In the genomic region with DNA sequence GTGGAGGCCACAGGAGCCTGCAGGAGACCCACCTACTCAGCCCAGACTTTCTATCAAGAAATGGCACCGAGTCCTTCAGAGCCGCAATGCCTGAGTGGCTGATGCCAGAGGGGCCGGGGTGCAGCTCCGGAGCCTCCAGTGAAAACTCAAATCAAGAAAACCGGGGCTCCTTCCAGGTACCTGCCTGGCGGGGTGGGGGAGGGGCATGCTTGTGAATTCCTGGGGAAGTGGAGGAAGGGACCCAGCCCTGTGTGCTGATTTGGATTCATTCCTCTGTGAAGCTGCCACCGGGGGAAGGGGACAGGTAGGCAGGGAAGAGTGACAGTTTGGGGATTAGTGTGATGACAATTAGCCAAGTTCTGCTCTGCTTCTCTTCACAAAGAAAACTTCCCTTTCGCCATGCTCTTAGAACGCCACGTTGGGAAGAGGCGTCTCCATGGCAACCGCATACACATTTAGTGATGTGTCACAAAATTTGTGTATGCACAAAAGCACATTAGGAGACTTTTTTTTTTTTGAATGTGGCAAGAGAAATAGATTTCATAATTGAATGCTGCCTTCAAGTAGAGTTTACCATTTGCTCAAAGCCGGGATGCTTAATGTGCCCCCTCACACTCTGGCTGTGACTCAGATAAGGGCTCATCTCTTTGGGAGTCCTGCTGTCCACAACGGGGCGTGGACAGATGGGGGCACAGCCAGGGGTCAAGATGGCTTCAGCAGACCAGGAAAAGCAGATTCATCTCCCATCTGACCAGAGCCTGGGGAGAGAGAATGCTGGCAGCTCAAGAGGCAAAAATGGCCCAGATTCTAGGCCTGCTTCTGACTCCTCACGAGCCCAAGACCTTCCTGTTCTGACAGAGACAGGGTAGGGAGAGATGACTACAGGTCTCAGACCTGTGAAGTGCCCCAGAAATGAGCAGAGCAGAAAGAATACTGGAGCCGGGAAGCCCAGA, we compare ENCODE assay signal across 8 mouse cellular contexts. TPM values are rescaled to one million over a fixed set of nuclear protein-coding genes. Genes with fewer than 3 reads are reported as not detected.
DNase-seq lines count a peak whose midpoint lies in the region; ATAC-seq and TF ChIP-seq lines count a peak whose summit lies in the region.

No protein-coding gene starts in this region.

- no peak overlapping the region for H3K4me2 ChIP-seq in hindbrain, embryonic 12.5 days (replicated peaks)

- 31% methylated on average over 17 of the region's 17 CpGs for WGBS in hindbrain, embryonic 10.5 days
- WGBS in hindbrain, embryonic 12.5 days, result 34% methylated on average over 17 of the region's 17 CpGs
- WGBS in kidney, adult 2 months, result 66% methylated on average over 17 of the region's 17 CpGs

- DNase-seq in hindbrain, embryonic 10.5 days (ENCODE audit: low spot score), result peak; percentile 41
- DNase-seq in cerebellum, adult 11-12 months, result peak; percentile 93
- peak; percentile 48 to 65 for DNase-seq in frontal cortex, postnatal 36 days (ENCODE audit: low spot score in 2 of 2)
- DNase-seq in right cerebral cortex, adult 2 months (ENCODE audit: low spot score in 2 of 2), result peak; percentile 66 to 76
- DNase-seq in gastrocnemius, postnatal 4 days (ENCODE audit: low spot score in 2 of 2), result no peak
- DNase-seq in yolk sac, embryonic 10.5 days (ENCODE audit: low spot score), result no peak
- DNase-seq in kidney, adult 2 months, result no peak

- no peak for TF ChIP-seq POLR2A in kidney, adult 2 months (IDR thresholded peaks at IDR 0.05; ENCODE audit: low read depth, low read length)

- no peak for ATAC-seq in hindbrain, embryonic 12.5 days (ENCODE audit: low FRiP score)

- peaks cover 66% of the 10 kb centered on the region for H3K4me1 ChIP-seq in hindbrain, embryonic 10.5 days (replicated peaks)
- peaks cover 21% of the 10 kb centered on the region for H3K4me1 ChIP-seq in hindbrain, embryonic 12.5 days
- H3K4me1 ChIP-seq in kidney, adult 2 months (ENCODE audit: control insufficient read depth, insufficient read depth, low read length), result peaks cover 1% of the 10 kb centered on the region; the same call in 1 of the 2 replicates

- H3K9ac ChIP-seq in hindbrain, embryonic 12.5 days, result no peak overlapping the region

- no peaks in the 10 kb centered on the region for H3K36me3 ChIP-seq in hindbrain, embryonic 10.5 days
- H3K36me3 ChIP-seq in hindbrain, embryonic 12.5 days, result no peaks in the 10 kb centered on the region
- no peaks in the 10 kb centered on the region for H3K36me3 ChIP-seq in kidney, adult 2 months (ENCODE audit: control insufficient read depth, insufficient read depth, low read length)

- H3K27me3 ChIP-seq in hindbrain, embryonic 10.5 days (ENCODE audit: insufficient read depth, poor library complexity, severe bottlenecking), result peaks cover 40% of the 10 kb centered on the region
- peaks cover 4% of the 10 kb centered on the region; the same call in 1 of the 2 replicates for H3K27me3 ChIP-seq in hindbrain, embryonic 12.5 days
- no peaks in the 10 kb centered on the region for H3K27me3 ChIP-seq in kidney, adult 2 months (replicated peaks; ENCODE audit: control insufficient read depth, insufficient read depth, low read length)

- no peak for TF ChIP-seq CTCF in kidney, adult 2 months (conservative IDR thresholded peaks at IDR 0.05; ENCODE audit: insufficient read depth, insufficient read length, low read depth, low read length)

- H3K9me3 ChIP-seq in hindbrain, embryonic 10.5 days, result no peaks in the 10 kb centered on the region
- no peaks in the 10 kb centered on the region for H3K9me3 ChIP-seq in hindbrain, embryonic 12.5 days (replicated peaks)

- H3K4me3 ChIP-seq in hindbrain, embryonic 10.5 days, result no peak overlapping the region
- no peak overlapping the region for H3K4me3 ChIP-seq in hindbrain, embryonic 12.5 days
- no peak overlapping the region for H3K4me3 ChIP-seq in kidney, adult 2 months (ENCODE audit: insufficient read depth, low read depth, low read length)

- H3K27ac ChIP-seq in hindbrain, embryonic 10.5 days, result peak overlapping the region; percentile 63
- H3K27ac ChIP-seq in hindbrain, embryonic 12.5 days, result no peak overlapping the region
- H3K27ac ChIP-seq in kidney, adult 2 months (ENCODE audit: insufficient read depth, low read depth, low read length), result no peak overlapping the region

RNA-seq across cellular contexts. Expression of gene Man1c1, which starts 26.3 kb away (rescaled TPM):
- 3.7 and 4.1 TPM in 2 replicates for polyA plus RNA-seq in hindbrain, embryonic 10.5 days (2016; fragmentation: Nextera tagmentation; extraction: Ambion mirVana)
- 6.4 and 7.4 TPM in 2 replicates for polyA plus RNA-seq in hindbrain, embryonic 12.5 days (2016; fragmentation: Nextera tagmentation; extraction: Ambion mirVana)
- 10 to 100 TPM; 16.7 to 17.9 TPM for total RNA-seq in gastrocnemius, postnatal 4 days (2021)
- 4.6 and 4.7 TPM in 2 replicates for polyA plus RNA-seq in kidney, adult 2 months (2012; rRNA removed)

Comparison
In these comparisons a context has a peak if more than half of its experiments do, and no peak if none do; other contexts are left out.
1. DNase-seq: peak in hindbrain, embryonic 10.5 days (single experiment), cerebellum, adult 11-12 months (single experiment), frontal cortex, postnatal 36 days (2 of 2) and right cerebral cortex, adult 2 months (2 of 2); none in gastrocnemius, postnatal 4 days (0 of 2), yolk sac, embryonic 10.5 days (single experiment) and kidney, adult 2 months (single experiment).